Mouse (Mus musculus) brain, adult 2 months (tissue): ENCODE results near the gene Prrc2a.

Experiments used
- DNase-seq: peaks from one replicate; pipeline ENCODE4 v3.0.0; 2011; ENCODE audit warnings: low read depth, low spot score

Prrc2a gene

GRCm38 (mm10) chr17:35162730-35163129 lies 2.0 kb downstream of the Prrc2a start:
- DNase-seq, result no peak

DNA sequence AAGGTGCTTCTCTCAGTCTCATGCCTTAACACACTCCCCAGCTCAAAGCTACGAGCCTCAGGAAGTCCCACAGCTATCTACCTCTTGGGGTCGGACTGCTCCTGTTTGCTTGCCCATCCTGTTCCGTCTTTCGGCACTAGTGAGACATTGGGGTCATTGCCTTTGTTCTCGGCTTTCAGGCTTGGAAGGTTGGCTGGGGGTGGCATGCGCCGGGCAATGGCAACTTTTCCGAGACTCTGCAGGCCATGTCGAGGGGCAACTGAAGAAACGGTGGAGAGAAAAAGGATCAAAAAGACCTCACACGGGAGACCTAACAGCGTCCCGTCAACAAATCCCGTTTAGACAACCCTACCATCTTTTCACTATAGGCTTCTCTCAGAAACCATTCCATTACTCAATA lies 2.6 kb downstream of the Prrc2a start:
- no peak for DNase-seq

- DNase-seq, result no peak
These were observed 3.3 kb downstream of the Prrc2a start for GRCm38 (mm10) chr17:35161421-35161820.

- no peak for DNase-seq
These were observed 5.1 kb downstream of the Prrc2a start for GRCm38 (mm10) chr17:35159638-35160037.

DNA sequence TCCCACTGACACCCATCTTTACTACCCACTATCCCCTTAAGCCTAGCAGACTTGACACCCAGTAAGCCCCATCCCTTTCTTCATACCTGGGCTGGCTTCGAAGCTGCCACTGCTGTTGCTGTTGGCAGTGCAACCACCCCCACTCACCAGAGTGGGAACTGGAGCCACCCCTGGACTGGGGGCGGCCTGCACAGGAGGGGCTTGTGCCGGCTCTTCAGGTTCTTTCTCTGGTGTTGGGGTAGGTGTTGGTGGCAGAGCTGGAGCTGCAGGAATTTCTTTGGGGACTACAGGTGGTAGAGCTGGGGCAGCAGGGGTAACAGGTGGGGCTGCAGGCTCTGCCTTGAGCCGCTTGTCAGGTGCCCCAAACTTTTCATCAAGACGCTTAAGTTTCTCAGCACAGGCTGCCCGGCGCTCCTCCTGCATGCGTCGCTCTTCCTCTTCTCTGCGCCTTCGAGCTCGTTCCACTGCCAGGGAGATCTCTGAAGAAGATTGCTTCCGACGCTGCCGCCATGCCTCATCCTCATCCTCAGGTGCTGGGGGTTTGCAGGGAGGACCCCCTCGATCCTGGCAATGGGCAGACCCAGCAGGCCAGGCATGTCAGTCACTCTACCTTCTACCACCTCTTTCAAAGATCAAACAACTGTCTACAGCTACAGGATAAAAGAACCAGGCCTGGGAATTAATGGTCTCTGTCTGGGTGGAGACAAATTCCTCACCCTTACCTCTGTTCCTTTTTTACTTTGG lies 5.7 kb downstream of the Prrc2a start:
- no peak for DNase-seq

- no peak for DNase-seq
These were observed 7.0 kb downstream of the Prrc2a start for GRCm38 (mm10) chr17:35157661-35158175.

- DNase-seq, result no peak
These were observed 7.4 kb downstream of the Prrc2a start for GRCm38 (mm10) chr17:35157254-35157653.

- no peak for DNase-seq
These were observed 8.1 kb downstream of the Prrc2a start for GRCm38 (mm10) chr17:35156461-35157200.

DNA sequence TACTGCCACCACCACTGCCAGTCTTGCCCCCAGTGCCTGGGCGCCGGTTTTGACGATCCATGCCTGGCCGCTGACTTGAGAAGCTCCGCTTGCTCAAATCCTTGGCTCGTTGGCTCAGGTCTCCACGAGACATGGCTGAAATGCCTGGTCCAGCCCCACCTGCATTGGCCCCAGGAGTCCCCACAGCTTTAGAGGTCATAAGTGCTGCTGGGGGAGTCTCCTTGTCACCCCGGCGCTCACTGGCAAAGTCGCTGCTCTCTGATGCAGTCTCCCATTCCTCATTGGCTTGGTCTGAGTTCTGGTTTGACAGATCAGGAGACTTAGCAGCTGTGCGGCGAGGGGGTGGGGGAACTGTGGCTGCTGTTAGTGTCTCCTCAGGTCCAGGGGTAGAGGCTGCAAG lies 9.2 kb downstream of the Prrc2a start:
- DNase-seq, result no peak

DNA sequence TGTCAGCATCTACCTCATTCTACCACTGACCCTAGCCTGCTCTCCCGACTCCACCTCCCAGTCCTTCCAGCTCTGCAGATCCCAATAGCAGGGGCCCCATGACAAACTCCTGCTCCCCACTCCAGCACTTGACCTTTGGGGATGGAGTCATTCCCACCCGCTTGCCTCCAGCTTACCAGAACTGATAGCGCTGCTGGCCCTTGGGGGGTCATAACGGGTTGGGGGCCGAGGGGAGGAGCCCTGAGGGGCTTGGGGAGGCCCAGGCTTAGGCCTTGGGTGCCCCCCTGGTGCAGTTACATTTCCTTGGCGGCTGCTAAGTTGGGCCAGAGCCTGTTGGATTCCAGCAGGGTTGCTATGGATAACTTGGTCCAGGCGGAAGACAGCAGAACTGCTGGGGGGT lies 10.1 kb downstream of the Prrc2a start:
- DNase-seq, result no peak

GRCm38 (mm10) chr17:35153931-35154330 lies 10.8 kb downstream of the Prrc2a start:
- DNase-seq, result no peak

- no peak for DNase-seq
These were observed 11.6 kb downstream of the Prrc2a start for GRCm38 (mm10) chr17:35153077-35153476.

DNA sequence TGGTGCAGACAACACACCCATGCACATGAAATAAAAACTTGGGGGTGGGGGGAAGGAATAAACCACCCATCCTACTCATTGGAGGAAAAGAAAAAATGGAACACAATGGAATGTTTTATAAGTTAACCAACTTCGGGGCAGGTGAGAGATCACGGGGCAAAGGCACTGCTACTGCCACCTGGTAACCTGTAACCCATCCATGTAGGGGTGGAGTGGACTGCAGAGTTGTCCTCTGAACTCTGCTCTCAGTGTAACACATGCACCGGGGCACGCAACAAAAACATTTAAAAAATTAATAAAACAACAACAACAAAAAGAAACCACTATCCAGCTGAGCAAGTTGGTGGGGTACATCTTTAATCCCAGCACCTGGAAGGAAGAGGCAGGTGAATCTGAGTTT lies 12.6 kb downstream of the Prrc2a start:
- no peak for DNase-seq

GRCm38 (mm10) chr17:35147922-35148639 lies 16.6 kb downstream of the Prrc2a start:
- DNase-seq, result no peak

DNA sequence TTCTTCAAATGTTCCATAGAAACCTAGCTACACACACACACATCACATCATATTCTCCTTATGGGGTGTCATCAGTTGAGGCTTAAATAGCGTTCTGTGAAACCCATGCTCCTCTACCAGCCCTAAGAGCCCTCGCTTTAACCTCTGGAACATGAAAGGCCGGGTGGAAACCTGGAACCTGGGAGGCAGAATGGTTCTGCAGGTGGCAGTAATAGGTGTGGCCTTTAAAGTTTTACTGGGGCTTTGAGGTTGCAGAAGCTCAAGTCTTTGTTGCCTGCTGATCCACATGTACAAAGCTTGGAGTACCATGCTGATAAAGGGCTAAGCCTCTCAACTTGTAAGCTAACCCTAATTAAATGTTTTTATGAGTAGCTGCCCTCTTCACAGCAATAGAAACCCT lies 17.3 kb downstream of the Prrc2a start:
- no peak for DNase-seq

- DNase-seq, result no peak
These were observed 18.6 kb downstream of the Prrc2a start for GRCm38 (mm10) chr17:35146139-35146538.

DNA sequence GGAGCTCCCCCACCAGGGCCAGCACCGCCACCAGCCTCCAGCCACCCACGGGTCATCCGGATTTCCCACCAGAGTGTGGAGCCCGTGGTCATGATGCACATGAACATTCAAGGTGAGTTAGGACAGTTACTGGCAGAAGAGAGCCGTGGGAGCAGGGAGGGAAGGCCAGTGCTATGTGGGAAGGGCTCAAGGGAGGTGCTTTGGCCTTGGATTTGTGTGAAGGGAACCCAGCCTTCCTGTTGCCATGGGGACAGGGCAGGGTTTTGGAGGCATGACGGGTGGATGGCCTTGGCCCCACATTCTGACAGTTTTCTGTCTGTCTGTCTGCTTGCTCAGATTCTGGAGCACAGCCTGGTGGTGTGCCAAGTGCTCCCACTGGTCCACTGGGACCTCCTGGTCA lies 22.7 kb downstream of the Prrc2a start:
- no peak for DNase-seq

DNA sequence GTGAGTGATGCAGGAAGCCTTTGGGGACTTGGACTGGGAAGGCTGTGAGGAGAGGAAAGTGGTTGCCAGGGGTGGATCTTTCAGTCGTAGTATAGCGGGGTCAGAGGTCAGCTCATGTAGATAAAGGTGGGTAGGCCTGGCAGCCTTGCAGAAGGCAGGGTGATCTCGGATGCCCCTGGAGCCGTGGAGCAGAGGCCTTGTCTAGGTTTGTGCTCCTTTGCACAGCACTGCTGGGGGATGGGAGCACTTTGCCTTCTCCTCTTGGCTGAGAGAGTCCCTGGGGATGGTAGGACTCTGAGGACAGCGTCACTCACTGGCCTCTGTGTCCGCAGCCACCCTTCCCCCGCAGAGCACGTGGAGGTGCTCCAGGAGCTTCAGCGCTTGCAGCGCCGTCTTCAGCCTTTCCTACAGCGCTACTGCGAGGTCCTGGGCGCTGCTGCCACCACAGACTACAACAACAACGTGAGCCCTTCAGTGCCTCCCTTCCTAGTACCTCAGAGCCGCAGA lies 24.2 kb downstream of the Prrc2a start:
- no peak for DNase-seq

DNA sequence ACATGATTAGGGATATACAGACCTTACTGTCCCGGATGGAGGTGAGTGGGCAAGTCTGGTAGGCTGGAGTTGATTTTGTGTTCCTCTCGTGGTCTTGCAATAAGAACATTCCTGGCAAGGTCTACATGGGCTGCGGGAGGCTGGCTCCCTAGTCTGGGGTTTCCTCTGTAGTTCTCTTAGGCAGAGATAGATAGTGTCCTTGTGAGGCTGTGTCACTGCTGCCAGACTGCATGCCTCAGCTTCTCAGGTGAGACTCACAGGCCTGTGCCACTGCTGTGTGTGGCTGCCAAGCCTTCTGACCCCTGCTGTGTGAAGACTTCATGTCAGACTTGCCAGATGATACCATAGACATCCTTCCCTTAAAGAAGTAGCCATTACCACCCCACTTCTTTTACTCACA lies 25.4 kb downstream of the Prrc2a start:
- no peak for DNase-seq

DNA sequence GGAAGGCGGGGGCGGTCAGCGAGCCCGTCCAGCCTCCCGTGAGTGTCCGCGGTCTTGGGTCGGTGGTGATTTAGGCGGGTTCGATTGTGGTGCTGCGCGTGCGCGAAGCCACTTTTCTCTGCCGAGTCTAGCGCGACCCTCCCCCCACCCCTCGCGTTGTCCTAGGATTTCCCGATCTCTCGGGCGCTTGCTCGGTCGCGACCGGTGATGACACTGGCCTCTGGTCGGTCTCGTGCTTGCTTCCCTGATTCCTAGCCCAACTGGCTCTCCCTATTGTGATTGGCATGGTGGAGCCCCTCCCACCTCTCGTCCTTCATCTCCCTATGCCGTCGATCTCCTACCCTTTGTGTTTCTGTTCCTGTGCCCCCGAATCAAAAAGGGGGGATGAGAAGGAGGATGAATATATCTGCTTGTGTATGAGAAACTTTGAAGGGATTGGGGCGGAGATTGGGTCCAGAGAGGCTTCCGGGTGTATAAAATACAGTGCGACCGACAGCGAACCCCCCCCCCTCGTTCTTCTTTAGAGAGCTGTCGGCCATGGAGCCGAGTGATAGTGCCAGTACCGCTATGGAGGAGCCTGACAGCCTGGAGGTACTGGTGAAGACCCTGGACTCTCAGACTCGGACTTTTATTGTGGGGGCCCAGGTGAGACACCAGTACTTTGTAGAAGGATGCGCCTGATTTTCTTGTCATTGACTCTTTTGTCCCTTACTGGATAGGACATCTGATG lies 28.9 kb downstream of the Prrc2a start:
- no peak for DNase-seq

DNA sequence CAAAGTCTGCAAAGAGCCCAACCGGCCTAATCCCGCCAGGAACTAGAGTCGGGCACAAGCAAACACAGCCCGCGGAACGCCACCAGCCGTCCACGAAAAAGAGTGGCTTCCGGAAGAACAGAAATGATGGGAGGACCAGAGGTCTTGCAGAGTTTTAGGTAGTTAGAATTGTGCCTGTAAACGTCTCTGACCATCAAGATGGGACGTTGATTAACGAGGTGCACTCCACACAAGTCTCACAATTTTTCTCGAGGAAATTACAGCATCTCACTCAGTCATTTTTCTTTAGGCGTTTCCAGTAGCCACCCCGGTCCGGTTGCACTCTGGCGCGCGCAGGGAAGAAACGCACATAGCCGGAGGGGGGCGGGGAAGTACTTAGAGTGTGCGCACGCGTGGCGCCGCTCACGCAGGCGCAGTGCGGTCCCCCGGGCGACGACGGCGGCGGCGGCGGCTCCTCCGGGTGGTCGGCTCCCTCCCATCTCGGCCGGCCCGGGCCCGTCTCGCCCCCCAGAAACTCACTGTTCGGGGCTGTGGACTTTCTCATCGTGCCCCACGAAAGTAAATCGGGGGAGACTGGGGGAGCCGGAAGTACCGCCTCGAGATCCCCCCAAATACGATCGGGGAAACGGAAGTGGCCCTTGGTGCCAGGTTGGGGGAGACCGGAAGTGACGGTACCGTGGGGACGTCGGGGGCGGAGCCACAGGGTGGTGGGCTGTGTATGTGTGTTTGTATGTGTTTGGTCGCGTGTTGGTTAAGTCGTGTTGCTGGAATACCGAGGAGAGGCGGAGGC lies 29.7 kb downstream of the Prrc2a start, which contains the start of gene Bag6:
Bag6 (plus strand) TSS at position 378 of the 790 bp plus-strand sequence.
- DNase-seq, result peak; percentile 97
